In the genomic region with DNA sequence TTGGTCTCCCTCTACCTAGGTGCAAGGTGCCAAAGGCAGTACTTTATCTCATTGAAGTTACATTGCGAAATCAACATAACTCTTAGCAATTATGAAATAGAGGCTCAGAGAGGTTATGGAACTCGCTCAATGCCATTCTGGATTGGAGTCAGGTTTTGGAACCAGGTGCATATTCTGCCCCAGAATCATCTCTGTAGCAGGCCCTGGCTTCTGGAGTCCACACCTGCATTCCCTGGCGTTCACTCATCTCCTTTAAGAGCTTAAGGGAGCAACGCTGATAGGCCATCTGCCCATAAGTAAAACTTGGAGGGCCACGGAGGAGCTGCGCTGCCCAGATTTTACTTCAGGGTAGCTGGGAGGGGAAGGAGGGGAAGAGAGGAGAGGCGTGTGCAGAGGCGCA, we compare ENCODE assay signal across 10 mouse cellular contexts. TPM values are rescaled to one million over a fixed set of nuclear protein-coding genes. Genes with fewer than 3 reads are reported as not detected.
A peak's percentile ranks its signal among the peaks of the same experiment; 100 is the strongest.
DNase-seq lines count a peak whose midpoint lies in the region; ATAC-seq and TF ChIP-seq lines count a peak whose summit lies in the region.
"Had no signal": no experiment of that assay in that cellular context is flagged by ENCODE, and none has a peak within 500 bp of the region (broad histone marks: within the 10 kb centered on the region; RNA-seq: fewer than 3 reads in every experiment).

No protein-coding gene starts in this region.

- peaks cover 21% of the 10 kb centered on the region for H3K36me3 ChIP-seq in C2C12 (ENCODE audit: control insufficient read depth, insufficient read depth)

- peak; percentile 11; the same call in 1 of the 2 replicates for TF ChIP-seq POLR2A in lung, adult 2 months (IDR thresholded peaks at IDR 0.05; ENCODE audit: borderline replicate concordance, extremely low read depth, low read depth, low read length)

- peak; percentile 32 for ATAC-seq in erythroid progenitor cell, adult 5-6 weeks (replicated peaks; ENCODE audit: low FRiP score, poor library complexity, severe bottlenecking)

- no peaks in the 10 kb centered on the region for H3K79me3 ChIP-seq in C2C12 (ENCODE audit: low read depth)

- H3ac ChIP-seq in C2C12 (ENCODE audit: control insufficient read depth, insufficient read length, low read depth) = no peak overlapping the region

- peak; percentile 92 for DNase-seq in heart, adult 11 months
- DNase-seq in heart, postnatal 14 days = no peak
- peak; percentile 51 for DNase-seq in lung, adult 2 months
- no peak for DNase-seq in frontal cortex, postnatal 10 days (ENCODE audit: low spot score in 2 of 2)
- DNase-seq in layer of hippocampus, postnatal 14 days (ENCODE audit: low spot score in 2 of 2) = no peak
- no peak for DNase-seq in layer of hippocampus, postnatal 10 days (ENCODE audit: low spot score in 2 of 2)
- DNase-seq: adrenal gland, postnatal 25 days had no signal

- 69% methylated on average over 8 of the region's 8 CpGs for WGBS in lung, adult 2 months

- H3K4me1 ChIP-seq in lung, adult 2 months (ENCODE audit: control insufficient read depth, insufficient read depth, low read length) = peaks cover 6% of the 10 kb centered on the region; the same call in 1 of the 2 replicates

- TF ChIP-seq CTCF in C2C12 (IDR thresholded peaks at IDR 0.05; ENCODE audit: control insufficient read depth, insufficient read depth, insufficient read length) = no peak
- TF ChIP-seq CTCF in lung, adult 2 months (IDR thresholded peaks at IDR 0.05; ENCODE audit: insufficient read depth, low read length) = no peak

- no peaks in the 10 kb centered on the region for H3K27me3 ChIP-seq in C2C12 (ENCODE audit: control insufficient read depth, insufficient read depth, insufficient read length)
- H3K27me3 ChIP-seq: hindbrain, embryonic 15.5 days had no signal

- no peak overlapping the region for H3K4me3 ChIP-seq in C2C12 (ENCODE audit: insufficient read depth, poor library complexity, severe bottlenecking)
- no peak overlapping the region for H3K4me3 ChIP-seq in lung, adult 2 months (replicated peaks; ENCODE audit: extremely low read depth, low read depth, low read length)
- H3K4me3 ChIP-seq: hindbrain, embryonic 15.5 days had no signal

- peaks cover 27% of the 10 kb centered on the region for H3K79me2 ChIP-seq in C2C12 (ENCODE audit: control insufficient read depth, insufficient read depth)

- intact Hi-C loops in heart, postnatal 14 days (cut with DNase I) = loop anchor here (5.0 kb wide), 1 partner anchor 110 kb away; a partner anchor contains a TSS

TF ChIP-seq in C2C12, 6 proteins besides CTCF, POLR2A, EP300 and RAD21:
- TF ChIP-seq MYOG (IDR thresholded peaks at IDR 0.05; ENCODE audit: control insufficient read depth, extremely low read depth, insufficient read length) (no peak), CEBPB (IDR thresholded peaks at IDR 0.05; ENCODE audit: low read depth) (peak; percentile 49), FOSL1 (IDR thresholded peaks at IDR 0.05; ENCODE audit: insufficient read depth, low read length, poor library complexity, severe bottlenecking) (no peak), MAX (IDR thresholded peaks at IDR 0.05) (no peak), MYOD1 (IDR thresholded peaks at IDR 0.05; ENCODE audit: control insufficient read depth, insufficient read length, low read depth) (no peak), USF1 (IDR thresholded peaks at IDR 0.05; ENCODE audit: low read depth) (no peak)

RNA-seq across cellular contexts. Expression of a gene that starts 2.7 kb away (rescaled TPM):
- total RNA-seq in heart, postnatal 14 days (2021) = 10 to 100 TPM; 46.5 to 47.9 TPM
- polyA plus RNA-seq in C2C12 (2012; fragmentation: generic; extraction: Trizol) = 147 TPM
- total RNA-seq in erythroid progenitor cell, adult 5-6 weeks (2015; ENCODE audit: low replicate concordance) = 510 and 532 TPM in 2 replicates
- 271 and 392 TPM in 2 replicates for total RNA-seq in erythroid progenitor cell, adult 5-6 weeks (2017; ENCODE audit: low replicate concordance)
- polyA plus RNA-seq in lung, adult 2 months (2012; rRNA removed) = 139 and 141 TPM in 2 replicates
- total RNA-seq in layer of hippocampus, postnatal 14 days (2021) = 10 to 100 TPM; 21.7 to 27.6 TPM
- 10 to 100 TPM; 27.7 to 28.0 TPM for total RNA-seq in layer of hippocampus, postnatal 10 days (2021)

RNA-seq across cellular contexts. Expression of a gene that starts 7.8 kb away (rescaled TPM):
- total RNA-seq in heart, postnatal 14 days (2021) = 10 to 100 TPM; 18.6 to 19.1 TPM
- 55.7 TPM for polyA plus RNA-seq in C2C12 (2012; fragmentation: generic; extraction: Trizol)
- 45.4 and 74.2 TPM in 2 replicates for total RNA-seq in erythroid progenitor cell, adult 5-6 weeks (2015; ENCODE audit: low replicate concordance)
- total RNA-seq in erythroid progenitor cell, adult 5-6 weeks (2017; ENCODE audit: low replicate concordance) = 51.3 and 53.0 TPM in 2 replicates
- 8.9 and 16.1 TPM in 2 replicates for polyA plus RNA-seq in lung, adult 2 months (2012; rRNA removed)
- 10 to 100 TPM; 23.8 to 26.3 TPM for total RNA-seq in layer of hippocampus, postnatal 14 days (2021)
- 10 to 100 TPM; 29.4 to 30.5 TPM for total RNA-seq in layer of hippocampus, postnatal 10 days (2021)

RNA-seq across cellular contexts. Expression of a gene that starts 8.1 kb away (rescaled TPM):
- total RNA-seq in heart, postnatal 14 days (2021) = under 1 TPM in 1 of 2 experiments, not detected in 1; 0.19 TPM
- 0.13 TPM for polyA plus RNA-seq in C2C12 (2012; fragmentation: generic; extraction: Trizol)
- total RNA-seq in erythroid progenitor cell, adult 5-6 weeks (2015; ENCODE audit: low replicate concordance) = not detected in 2 replicates
- 0.90 TPM in 1 of 2 replicates, not detected in the other for total RNA-seq in erythroid progenitor cell, adult 5-6 weeks (2017; ENCODE audit: low replicate concordance)
- 0.08 and 0.15 TPM in 2 replicates for polyA plus RNA-seq in lung, adult 2 months (2012; rRNA removed)
- under 1 TPM; 0.30 to 0.57 TPM for total RNA-seq in layer of hippocampus, postnatal 14 days (2021)
- total RNA-seq in layer of hippocampus, postnatal 10 days (2021) = under 1 TPM; 0.18 to 0.46 TPM

RNA-seq across cellular contexts. Expression of a gene that starts 13.8 kb away (rescaled TPM):
- 1 to 10 TPM; 5.0 to 5.4 TPM for total RNA-seq in heart, postnatal 14 days (2021)
- 19.7 TPM for polyA plus RNA-seq in C2C12 (2012; fragmentation: generic; extraction: Trizol)
- not detected in 2 replicates for total RNA-seq in erythroid progenitor cell, adult 5-6 weeks (2015; ENCODE audit: low replicate concordance)
- not detected in 2 replicates for total RNA-seq in erythroid progenitor cell, adult 5-6 weeks (2017; ENCODE audit: low replicate concordance)
- polyA plus RNA-seq in lung, adult 2 months (2012; rRNA removed) = 10.0 and 14.1 TPM in 2 replicates
- total RNA-seq in layer of hippocampus, postnatal 14 days (2021) = 10 to 100 TPM; 10.0 to 10.9 TPM
- 1 to 10 TPM; 7.1 to 9.4 TPM for total RNA-seq in layer of hippocampus, postnatal 10 days (2021)

RNA-seq across cellular contexts. Expression of a gene that starts 37.2 kb away (rescaled TPM):
- total RNA-seq in heart, postnatal 14 days (2021) = under 1 TPM in 1 of 2 experiments, not detected in 1; 0.12 TPM
- polyA plus RNA-seq in C2C12 (2012; fragmentation: generic; extraction: Trizol) = 0.25 TPM
- not detected in 2 replicates for total RNA-seq in erythroid progenitor cell, adult 5-6 weeks (2015; ENCODE audit: low replicate concordance)
- not detected in 2 replicates for total RNA-seq in erythroid progenitor cell, adult 5-6 weeks (2017; ENCODE audit: low replicate concordance)
- polyA plus RNA-seq in lung, adult 2 months (2012; rRNA removed) = 26.0 and 31.0 TPM in 2 replicates
- total RNA-seq in layer of hippocampus, postnatal 14 days (2021) = under 1 TPM; 0.30 to 0.67 TPM
- total RNA-seq in layer of hippocampus, postnatal 10 days (2021) = 1 to 10 TPM in 1 of 2 experiments, under 1 TPM in 1; 0.62 to 1.1 TPM

Comparison
In these comparisons a context has a peak if more than half of its experiments do, and no peak if none do; other contexts are left out.
1. DNase-seq: peak in heart, adult 11 months (single experiment) and lung, adult 2 months (single experiment); none in heart, postnatal 14 days (0 of 2), frontal cortex, postnatal 10 days (0 of 2), layer of hippocampus, postnatal 14 days (0 of 2) and layer of hippocampus, postnatal 10 days (0 of 2).
2. RNA of a gene that starts 2.7 kb away (total RNA-seq): 271 to 532 TPM in erythroid progenitor cell, adult 5-6 weeks; 46.5 to 47.9 TPM in heart, postnatal 14 days, 27.7 to 28.0 TPM in layer of hippocampus, postnatal 10 days and 21.7 to 27.6 TPM in layer of hippocampus, postnatal 14 days; every median in the first group is over 4 times any median in the second.